Mouse (Mus musculus) c-Kit-positive CD71-positive TER-119-positive erythroid progenitor cells, embryonic 14.5 days (primary cell): ENCODE results near the gene Hcfc2.

Experiments used
- DNase-seq: peaks from one replicate; pipeline ENCODE4 v3.0.0-alpha.2; 2013; ENCODE audit warnings: low spot score

Gene Hcfc2

GRCm38 (mm10) chr10:82774841-82775240, 78.9 kb downstream of the Hcfc2 start:
- no peak for DNase-seq

GRCm38 (mm10) chr10:82777075-82777474, 81.1 kb downstream of the Hcfc2 start:
- DNase-seq, result peak; percentile 78

GRCm38 (mm10) chr10:82777886-82778285, 81.9 kb downstream of the Hcfc2 start:
- no peak for DNase-seq

- no peak for DNase-seq
Measured at GRCm38 (mm10) chr10:82778791-82779549, 83.0 kb downstream of the Hcfc2 start.

GRCm38 (mm10) chr10:82779831-82780230, 83.9 kb downstream of the Hcfc2 start:
- no peak for DNase-seq

- no peak for DNase-seq
Measured at GRCm38 (mm10) chr10:82780322-82780721, 84.4 kb downstream of the Hcfc2 start.

- no peak for DNase-seq
Measured at GRCm38 (mm10) chr10:82780816-82781215, 84.9 kb downstream of the Hcfc2 start.

GRCm38 (mm10) chr10:82782472-82782871, 86.5 kb downstream of the Hcfc2 start:
- no peak for DNase-seq

GRCm38 (mm10) chr10:82789181-82789580, 93.2 kb downstream of the Hcfc2 start:
- DNase-seq, result no peak

GRCm38 (mm10) chr10:82790504-82790903, 94.5 kb downstream of the Hcfc2 start:
- DNase-seq, result no peak

GRCm38 (mm10) chr10:82791713-82792112, 95.8 kb downstream of the Hcfc2 start:
- DNase-seq, result no peak
